Mouse (Mus musculus) erythroblast, embryonic 14.5 days (primary cell): ENCODE measurements around the gene 1700123O20Rik. TPM values are rescaled to one million over a fixed set of nuclear protein-coding genes. Genes with fewer than 3 reads are reported as not detected.

Experiments
- H3K27me3 ChIP-seq: 2 replicates; pipeline ENCODE4 v1.6.1; 2012; ENCODE audit warnings: inconsistent platforms; ENCODE audit not compliant: control insufficient read depth
- H3K36me3 ChIP-seq: 2 replicates; pipeline ENCODE4 v1.6.1; 2012; ENCODE audit warnings: mild to moderate bottlenecking, inconsistent platforms; ENCODE audit not compliant: control insufficient read depth
- H3K4me1 ChIP-seq: 2 replicates; pipeline ENCODE4 v1.6.1; 2012; ENCODE audit warnings: inconsistent platforms; ENCODE audit not compliant: control insufficient read depth
- H3K4me3 ChIP-seq: replicated peaks from 2 replicates; pipeline ENCODE3; 2012; ENCODE audit warnings: moderate library complexity, mild to moderate bottlenecking, inconsistent platforms
- H3K9me3 ChIP-seq: 2 replicates; pipeline ENCODE4 v1.6.1; 2012; ENCODE audit warnings: low read length, inconsistent platforms, mixed read lengths; ENCODE audit not compliant: control insufficient read depth
- GATA1 ChIP-seq: IDR thresholded peaks from 2 replicates; pipeline ENCODE4 v1.6.1; 2012; ENCODE audit warnings: low read length, inconsistent platforms, mixed read lengths
- TAL1 ChIP-seq: IDR thresholded peaks from 3 replicates; pipeline ENCODE4 v1.6.1; 2012; ENCODE audit warnings: low read length, inconsistent platforms, mixed read lengths
- polyA plus RNA-seq: library from polyadenylated mRNA; stranded (reverse); fragments of >175 nt; gene quantifications from 2 replicates; pipeline ENCODE4 v1.2.3, GENCODE M21; 2012

Gene 1700123O20Rik
- polyA plus RNA-seq, 1 experiment: 4.9 TPM

- peaks cover 57% of the 10 kb centered on the region for H3K27me3 ChIP-seq
- TF ChIP-seq TAL1: no peak
- TF ChIP-seq GATA1: no peak
- H3K9me3 ChIP-seq: no peaks in the 10 kb centered on the region
- no peak overlapping the region for H3K4me3 ChIP-seq
- peaks cover 20% of the 10 kb centered on the region for H3K4me1 ChIP-seq
- H3K36me3 ChIP-seq: no peaks in the 10 kb centered on the region
These were observed 26.8 kb downstream of the 1700123O20Rik start for GRCm38 (mm10) chr14:54712861-54713260.

GRCm38 (mm10) chr14:54714121-54714520 lies 28.1 kb downstream of the 1700123O20Rik start:
- H3K4me3 ChIP-seq: peak overlapping the region; percentile 31

GRCm38 (mm10) chr14:54714617-54715081 lies 28.6 kb downstream of the 1700123O20Rik start:
- Histone ChIP-seq H3K9me3 (no peaks in the 10 kb centered on the region), H3K4me1 (peaks cover 18% of the 10 kb centered on the region), H3K36me3 (no peaks in the 10 kb centered on the region), H3K4me3 (peak overlapping the region; percentile 31), H3K27me3 (peaks cover 39% of the 10 kb centered on the region)
- no peak for TF ChIP-seq TAL1
- no peak for TF ChIP-seq GATA1

More at GRCm38 (mm10) chr14:54714121-54714520, 28.1 kb downstream of the 1700123O20Rik start:
- Histone ChIP-seq H3K4me1 (peaks cover 18% of the 10 kb centered on the region), H3K27me3 (peaks cover 44% of the 10 kb centered on the region), H3K36me3 (no peaks in the 10 kb centered on the region), H3K9me3 (no peaks in the 10 kb centered on the region)
- no peak for TF ChIP-seq GATA1
- no peak for TF ChIP-seq TAL1

- H3K27me3 ChIP-seq: peaks cover 32% of the 10 kb centered on the region
- TF ChIP-seq TAL1: no peak
- TF ChIP-seq GATA1: no peak
- H3K4me1 ChIP-seq: peaks cover 18% of the 10 kb centered on the region
- H3K9me3 ChIP-seq: no peaks in the 10 kb centered on the region
- no peaks in the 10 kb centered on the region for H3K36me3 ChIP-seq
- H3K4me3 ChIP-seq: no peak overlapping the region
These were observed 29.4 kb downstream of the 1700123O20Rik start for GRCm38 (mm10) chr14:54715402-54715801.

- Histone ChIP-seq H3K36me3 (no peaks in the 10 kb centered on the region), H3K27me3 (peaks cover 6% of the 10 kb centered on the region), H3K4me1 (no peaks in the 10 kb centered on the region), H3K9me3 (no peaks in the 10 kb centered on the region), H3K4me3 (no peak overlapping the region)
- no peak for TF ChIP-seq TAL1
These were observed 34.0 kb downstream of the 1700123O20Rik start for GRCm38 (mm10) chr14:54720041-54720440.

- no peaks in the 10 kb centered on the region for H3K4me1 ChIP-seq
- H3K9me3 ChIP-seq: no peaks in the 10 kb centered on the region
- H3K4me3 ChIP-seq: no peak overlapping the region
- 0 out of 2 replicates have a peak, but pooled peaks cover 2% of the 10 kb centered on the region for H3K27me3 ChIP-seq
- TF ChIP-seq TAL1 (no peak), GATA1 (no peak)
- H3K36me3 ChIP-seq: no peaks in the 10 kb centered on the region
These were observed 34.8 kb downstream of the 1700123O20Rik start for GRCm38 (mm10) chr14:54720654-54721350.

- no peaks in the 10 kb centered on the region for H3K36me3 ChIP-seq
- H3K27me3 ChIP-seq: no peaks in the 10 kb centered on the region
- H3K4me3 ChIP-seq: no peak overlapping the region
- no peaks in the 10 kb centered on the region for H3K4me1 ChIP-seq
- TF ChIP-seq TAL1 (no peak), GATA1 (no peak)
- H3K9me3 ChIP-seq: no peaks in the 10 kb centered on the region
These were observed 35.7 kb downstream of the 1700123O20Rik start for GRCm38 (mm10) chr14:54721711-54722110.

GRCm38 (mm10) chr14:54724049-54724448 lies 38.0 kb downstream of the 1700123O20Rik start:
- no peak overlapping the region for H3K4me3 ChIP-seq
- H3K4me1 ChIP-seq: no peaks in the 10 kb centered on the region
- H3K36me3 ChIP-seq: no peaks in the 10 kb centered on the region
- H3K27me3 ChIP-seq: no peaks in the 10 kb centered on the region
- H3K9me3 ChIP-seq: no peaks in the 10 kb centered on the region
- TF ChIP-seq TAL1 (no peak), GATA1 (no peak)

- no peaks in the 10 kb centered on the region for H3K9me3 ChIP-seq
- no peaks in the 10 kb centered on the region for H3K36me3 ChIP-seq
- no peaks in the 10 kb centered on the region for H3K27me3 ChIP-seq
- H3K4me3 ChIP-seq: no peak overlapping the region
- H3K4me1 ChIP-seq: no peaks in the 10 kb centered on the region
- no peak for TF ChIP-seq GATA1
- no peak for TF ChIP-seq TAL1
These were observed 41.5 kb downstream of the 1700123O20Rik start for GRCm38 (mm10) chr14:54727565-54727964.
